Mouse (Mus musculus): Measurements from ENCODE around the gene Gm17660.
A peak's percentile ranks its signal among the peaks of the same experiment; 100 is the strongest.

DNA sequence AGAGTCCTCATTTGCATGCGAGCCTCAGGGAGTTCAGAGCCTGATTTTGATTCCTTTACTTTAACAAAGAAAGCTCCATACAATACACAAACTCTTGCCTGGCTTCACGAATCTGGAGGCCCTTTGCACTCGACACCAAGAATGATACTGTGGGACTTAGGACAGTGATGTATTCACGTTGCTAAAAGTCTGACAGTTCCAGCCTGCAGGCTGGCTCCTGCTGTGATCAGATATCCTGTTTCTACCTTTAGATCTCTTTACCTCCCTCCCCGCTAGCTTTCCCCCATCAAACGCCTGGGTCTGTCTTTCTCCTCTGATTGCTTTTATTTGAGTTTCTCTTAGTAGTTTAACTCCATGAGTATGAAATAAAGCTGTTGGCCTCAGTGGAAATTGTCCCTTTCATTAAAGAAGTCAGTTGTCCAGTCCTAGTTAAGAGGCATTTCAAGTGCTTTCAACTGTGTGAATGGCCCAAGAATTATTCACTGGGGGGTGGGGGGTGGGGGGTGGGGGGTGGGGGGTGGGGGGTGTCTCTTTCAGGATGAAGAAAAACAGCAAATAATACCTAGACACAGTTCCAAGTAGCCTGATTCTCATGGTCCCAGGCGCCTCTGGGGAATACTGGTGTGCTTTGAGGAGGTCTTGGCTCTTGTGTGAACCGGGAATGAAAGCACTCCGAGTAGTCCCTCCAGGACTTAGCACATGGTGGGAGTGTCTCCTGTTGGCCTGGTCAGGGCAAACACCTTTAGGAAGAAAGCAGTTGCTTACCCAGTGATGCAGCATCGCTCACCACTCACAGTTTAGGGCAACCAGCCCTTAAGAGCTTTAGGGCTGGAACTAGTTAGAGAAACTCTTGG is 24.5 kb upstream of the Gm17660 start:
- TF ChIP-seq CTCF (IDR thresholded peaks at IDR 0.05): no peak
- 0 out of 2 replicates have a peak, but pooled peaks have one; percentile 11 for TF ChIP-seq EP300 (IDR thresholded peaks at IDR 0.05; ENCODE audit: insufficient read depth, low read depth, low read length)
- TF ChIP-seq POLR2A (IDR thresholded peaks at IDR 0.05; ENCODE audit: insufficient read depth, low read depth, low read length): no peak
